Mouse (Mus musculus) B cell, adult 2 months (primary cell): ENCODE results near the gene Rrp1.
"Not testable (repeated sequence)": the region's sequence is repeated elsewhere in the genome, so short reads cannot be mapped to it uniquely, and the experiment has no call there.

Experiments
- DNase-seq, 2 experiments: peaks; one replicate each; pipeline ENCODE4 v3.0.0; 2022

Gene Rrp1

DNA sequence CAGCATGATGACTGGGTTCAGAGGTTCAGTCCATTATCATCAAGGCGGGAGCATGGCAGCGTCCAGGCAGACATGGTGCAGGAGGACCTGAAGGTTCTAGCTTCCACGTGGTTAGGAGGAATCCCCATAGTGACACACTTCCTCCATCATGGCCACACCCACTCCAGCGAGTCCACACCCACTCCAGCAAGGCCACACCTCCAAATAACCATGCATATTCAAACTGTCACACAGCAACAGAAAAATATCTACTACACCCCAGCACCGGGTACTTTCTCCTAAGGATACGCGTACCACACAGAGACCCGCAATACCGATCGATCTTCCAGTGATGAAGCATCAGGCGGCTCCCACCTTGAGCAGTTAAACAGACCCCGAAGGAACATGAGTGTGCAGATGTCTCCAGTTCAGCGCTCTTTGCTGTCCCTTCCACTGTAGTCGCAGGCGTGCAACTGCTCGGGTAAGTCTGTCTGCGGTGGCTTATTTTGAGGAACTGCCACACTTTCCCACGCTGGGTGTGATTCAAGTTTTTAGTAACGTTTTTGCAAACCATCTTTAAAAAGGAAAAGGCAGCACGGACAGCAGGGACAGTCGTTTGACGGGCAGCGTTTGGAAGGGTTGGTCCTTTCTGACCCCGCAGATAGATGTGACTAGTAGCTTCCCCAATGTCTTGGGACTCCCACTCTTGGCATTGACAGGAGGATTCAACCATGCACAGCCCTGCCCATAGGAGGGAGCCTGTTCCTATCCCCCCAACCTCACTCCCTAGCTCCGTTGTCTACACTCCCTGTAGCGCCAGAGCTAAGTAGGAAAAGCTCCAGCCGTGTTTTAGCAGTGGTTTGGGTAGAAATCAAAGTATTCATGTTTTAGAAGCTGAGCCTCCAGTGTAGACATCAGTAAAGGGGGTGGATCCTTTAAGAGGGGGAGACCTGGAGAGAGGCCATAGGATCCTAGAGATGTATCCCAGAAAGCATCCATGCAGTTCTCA is 39.9 kb downstream of the Rrp1 start:
- peak; percentile 84 to 86 for DNase-seq

DNA sequence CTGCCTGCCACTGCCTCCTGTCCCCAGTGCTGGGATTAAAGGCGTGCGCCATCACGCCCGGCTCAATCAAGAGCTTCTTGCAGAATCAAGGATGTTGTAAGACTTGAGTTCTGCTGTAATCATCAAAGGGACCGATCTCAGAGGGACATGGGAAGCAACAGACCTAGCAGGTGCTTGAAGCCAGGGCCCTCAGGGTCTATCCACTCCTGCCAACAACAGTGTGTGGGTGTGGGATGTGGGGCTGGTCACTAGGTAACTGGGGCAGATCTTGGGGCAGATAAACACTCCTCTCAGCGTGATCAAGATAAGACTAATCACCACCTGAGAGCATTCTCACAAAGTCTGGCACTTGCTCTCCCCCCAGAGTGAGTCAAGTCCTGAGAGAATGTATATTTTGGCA is 41.1 kb downstream of the Rrp1 start:
- DNase-seq: no peak

DNA sequence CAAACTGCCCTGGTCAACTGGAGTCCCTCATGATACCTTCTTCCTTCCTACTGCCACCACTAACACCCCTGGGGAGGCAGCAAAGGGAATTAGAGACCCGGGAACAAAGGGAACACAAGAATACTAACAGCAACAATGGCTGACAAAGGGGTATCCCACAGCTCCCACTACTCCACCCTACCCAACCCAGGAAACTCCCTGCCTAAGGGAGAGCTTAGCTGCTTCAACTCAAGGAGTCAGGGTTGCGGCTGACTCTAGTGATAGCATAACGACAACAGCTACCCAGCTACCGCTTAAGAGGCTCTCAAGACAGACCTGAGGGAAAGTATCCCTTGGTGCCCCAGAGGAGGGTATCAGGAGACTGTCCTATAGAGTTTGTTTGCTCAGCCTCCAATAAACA is 45.3 kb downstream of the Rrp1 start:
- no peak for DNase-seq

DNA sequence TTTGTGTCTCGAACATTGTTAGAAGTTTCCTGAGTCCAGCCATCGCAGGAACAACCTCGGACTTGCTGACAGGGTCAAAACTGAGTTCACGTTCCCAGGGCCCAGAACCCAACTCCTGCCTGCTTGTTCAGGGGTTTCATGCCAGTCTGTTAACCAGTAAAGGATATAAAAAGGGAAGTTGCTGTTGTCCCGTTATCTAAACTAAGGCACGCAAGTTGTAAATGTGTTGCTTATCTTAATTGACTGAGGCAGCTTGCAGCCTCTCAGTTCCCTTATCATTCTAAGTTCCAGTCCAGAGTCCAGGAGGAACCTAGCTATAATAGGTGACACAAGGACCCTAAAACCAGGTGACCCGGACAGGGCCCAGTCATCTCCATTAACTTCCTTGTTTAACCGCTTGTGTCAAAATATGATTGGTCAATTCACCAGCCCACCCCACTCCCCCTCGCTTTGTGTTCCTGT is 46.0 kb downstream of the Rrp1 start:
- DNase-seq: peak in 1 of 2 experiments; percentile 21

DNA sequence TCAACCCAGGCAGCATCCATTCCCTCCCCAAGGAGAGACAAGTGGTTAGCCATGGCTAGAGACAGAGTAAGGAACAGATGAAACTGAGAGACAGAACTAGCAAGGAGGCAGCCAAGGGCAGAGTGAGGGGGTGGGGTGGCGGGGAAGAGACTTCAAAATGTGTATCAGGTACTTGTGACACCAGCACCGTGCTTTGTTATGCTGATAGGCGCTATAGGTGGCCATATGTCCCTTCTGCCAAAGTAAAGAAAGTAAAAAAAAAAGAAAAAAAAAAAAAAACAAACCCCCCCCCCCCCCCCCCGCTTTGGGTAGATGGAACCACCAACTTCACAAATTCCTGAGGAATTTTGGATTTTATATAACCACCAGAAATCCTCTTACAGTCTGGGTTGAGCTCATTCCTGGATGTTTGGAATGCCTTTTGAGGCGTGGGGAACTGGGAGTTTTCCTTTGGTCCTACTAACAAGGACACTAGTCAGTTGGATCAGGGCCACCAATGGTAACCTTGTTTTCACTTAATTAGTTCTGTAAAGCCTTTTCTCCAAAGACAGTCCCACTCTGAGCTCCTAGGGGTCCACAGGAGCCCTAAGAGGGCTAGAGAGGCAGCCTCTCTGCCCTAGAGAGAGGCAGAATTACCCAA is 46.5 kb downstream of the Rrp1 start:
- DNase-seq: no peak

DNA sequence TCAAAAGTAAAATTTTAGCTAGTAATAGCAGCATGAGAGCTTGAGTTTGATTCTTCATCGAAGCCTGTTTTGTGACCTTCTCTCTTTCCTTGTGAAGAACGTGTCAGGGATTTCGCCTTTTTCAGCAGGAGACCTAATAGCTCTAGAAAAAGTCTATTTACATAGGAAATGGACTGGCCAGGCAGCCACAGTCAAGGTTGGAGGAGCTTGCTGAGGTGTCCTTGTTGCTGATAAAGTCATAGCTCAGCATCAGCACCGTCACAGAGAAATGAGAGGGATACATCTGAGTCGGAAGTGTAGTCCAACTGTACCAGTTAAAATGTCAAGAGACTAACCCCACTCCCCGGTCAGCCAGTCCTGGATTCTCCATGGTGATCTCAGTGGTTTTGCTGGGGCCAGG is 47.3 kb downstream of the Rrp1 start:
- no peak for DNase-seq

DNA sequence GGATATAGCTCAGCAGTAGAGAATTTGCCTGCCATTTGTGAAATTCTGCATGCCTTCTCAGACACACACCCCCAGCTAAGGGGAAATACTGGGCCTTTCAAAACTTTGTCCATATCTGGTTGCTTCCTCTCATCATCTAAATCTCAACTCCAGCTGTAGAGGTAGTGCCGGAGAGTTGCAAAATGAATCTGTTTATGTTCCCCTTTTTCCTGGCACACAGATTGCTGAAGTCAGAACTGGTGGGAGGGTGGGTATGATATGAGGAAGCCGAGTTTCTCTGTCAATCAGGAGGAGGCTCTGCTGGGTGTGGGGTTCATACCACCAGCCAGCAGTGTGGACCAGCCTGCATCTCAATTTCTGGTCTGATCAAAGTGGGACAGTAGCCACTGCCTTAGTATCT is 48.7 kb downstream of the Rrp1 start:
- DNase-seq: peak; percentile 39 to 46

DNA sequence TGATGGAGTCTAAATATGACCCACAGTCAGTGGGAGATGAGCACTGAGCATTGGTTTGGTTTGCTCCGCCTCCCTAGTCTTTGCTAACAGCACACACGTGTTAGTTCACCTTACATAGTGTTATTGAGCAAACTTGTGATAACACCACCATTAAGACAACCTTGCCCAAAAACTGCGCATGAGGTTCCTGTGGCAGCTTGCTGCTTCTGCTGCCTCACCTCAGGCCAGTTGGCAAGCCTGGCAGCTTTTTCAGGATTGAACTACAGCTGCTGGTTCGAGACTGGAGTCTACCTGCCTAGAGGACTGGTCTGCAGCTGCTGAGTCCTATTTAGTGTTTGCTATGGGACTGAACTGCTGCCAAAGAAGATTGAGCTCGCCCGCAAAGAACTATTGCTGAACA is 49.5 kb downstream of the Rrp1 start:
- no peak for DNase-seq

DNA sequence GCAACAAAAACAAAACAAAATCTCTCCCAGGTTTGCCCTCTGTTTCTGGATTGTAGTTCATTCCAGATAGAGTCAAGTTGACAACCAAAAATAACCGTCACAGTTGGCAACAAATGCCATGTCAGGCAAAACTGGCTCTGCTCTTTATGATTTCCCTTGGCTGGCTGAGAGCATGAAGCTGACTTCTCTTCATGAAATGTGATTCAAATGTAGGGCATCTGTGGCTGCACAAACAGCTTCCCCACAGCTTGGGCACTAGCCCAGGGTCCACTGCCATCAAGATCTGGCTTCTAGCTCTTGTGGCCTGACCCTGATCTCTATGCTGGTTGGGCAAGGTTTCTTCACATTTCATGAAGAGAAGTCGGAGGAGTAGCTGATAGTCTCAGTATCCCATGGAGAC is 50.9 kb downstream of the Rrp1 start:
- no peak for DNase-seq

DNA sequence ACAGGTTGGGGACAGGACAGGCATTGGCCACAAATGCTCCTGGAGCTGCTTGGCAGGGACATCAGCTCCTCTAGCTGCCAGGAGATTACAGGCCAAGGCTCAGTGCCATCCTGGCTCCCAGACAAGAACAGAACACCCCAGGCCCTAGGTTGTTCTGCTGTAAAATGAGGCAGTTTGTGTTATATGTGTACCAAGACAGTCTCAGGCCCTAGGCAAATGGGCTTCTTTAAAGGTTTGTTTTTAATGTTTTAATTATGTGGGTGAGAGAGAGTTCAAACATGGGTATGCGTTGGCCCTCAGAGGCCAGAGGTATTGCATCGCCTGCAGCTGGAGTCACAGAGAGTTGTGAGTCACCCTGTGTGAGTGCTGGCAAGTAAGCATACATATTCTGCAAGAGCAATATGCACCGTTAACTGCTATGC is 52.5 kb downstream of the Rrp1 start:
- DNase-seq: no peak

DNA sequence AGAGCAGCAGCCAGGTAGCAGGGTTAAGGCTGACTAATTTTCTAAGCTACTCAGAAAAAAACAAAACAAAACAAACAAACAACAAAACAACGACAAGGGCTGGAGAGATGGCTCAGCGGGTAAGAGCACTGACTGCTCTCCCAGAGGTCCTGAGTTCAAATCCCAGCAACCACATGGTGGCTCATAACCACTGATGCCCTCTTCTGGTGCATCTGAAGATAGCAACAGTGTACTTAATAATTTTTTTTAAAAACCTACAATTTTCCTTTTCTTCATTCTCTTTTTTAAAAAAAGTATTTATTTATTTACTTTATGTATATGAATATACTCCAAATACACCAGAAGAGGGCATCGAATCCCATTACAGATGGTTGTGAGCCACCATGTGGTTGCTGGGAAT is 53.8 kb downstream of the Rrp1 start:
- not testable (repeated sequence) for DNase-seq

DNA sequence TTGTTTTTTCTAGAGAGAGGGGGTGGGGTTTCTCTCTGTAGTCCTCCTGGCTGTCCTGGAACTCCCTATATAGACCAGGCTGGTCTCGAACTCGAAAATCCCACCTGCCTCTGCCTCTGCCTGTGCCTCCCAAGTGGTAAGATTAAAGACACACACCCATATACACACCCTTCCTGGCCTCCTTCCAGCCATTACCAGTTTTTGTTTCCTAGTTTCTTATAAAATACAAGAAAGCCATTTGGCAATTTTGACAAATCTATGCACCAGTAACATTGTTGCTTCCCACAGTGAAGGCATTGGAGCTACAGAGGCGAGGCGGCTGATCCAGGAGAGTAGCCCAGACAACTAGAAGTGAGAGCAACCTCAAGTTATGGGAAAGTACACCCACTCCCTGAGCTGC is 54.6 kb downstream of the Rrp1 start:
- no peak for DNase-seq

DNA sequence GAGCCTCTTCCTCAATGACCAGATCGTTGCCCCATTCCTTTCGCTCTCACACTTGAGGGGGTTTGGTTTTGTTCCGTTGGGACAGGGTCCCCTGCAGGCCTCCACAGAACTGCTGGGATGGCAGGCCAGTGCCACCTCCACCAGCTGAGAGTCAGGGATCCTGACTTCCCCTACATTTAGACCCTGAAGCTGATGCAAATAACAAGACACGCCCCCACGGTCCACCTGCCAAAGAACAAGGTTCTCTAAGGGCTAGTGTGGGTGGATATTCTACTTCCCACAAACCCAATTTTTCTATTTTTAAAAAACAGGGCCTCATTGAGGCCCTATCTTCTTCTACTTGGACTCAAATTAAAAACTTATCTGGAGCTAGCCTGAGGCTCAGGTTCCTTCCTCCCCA is 55.1 kb downstream of the Rrp1 start:
- DNase-seq: no peak

DNA sequence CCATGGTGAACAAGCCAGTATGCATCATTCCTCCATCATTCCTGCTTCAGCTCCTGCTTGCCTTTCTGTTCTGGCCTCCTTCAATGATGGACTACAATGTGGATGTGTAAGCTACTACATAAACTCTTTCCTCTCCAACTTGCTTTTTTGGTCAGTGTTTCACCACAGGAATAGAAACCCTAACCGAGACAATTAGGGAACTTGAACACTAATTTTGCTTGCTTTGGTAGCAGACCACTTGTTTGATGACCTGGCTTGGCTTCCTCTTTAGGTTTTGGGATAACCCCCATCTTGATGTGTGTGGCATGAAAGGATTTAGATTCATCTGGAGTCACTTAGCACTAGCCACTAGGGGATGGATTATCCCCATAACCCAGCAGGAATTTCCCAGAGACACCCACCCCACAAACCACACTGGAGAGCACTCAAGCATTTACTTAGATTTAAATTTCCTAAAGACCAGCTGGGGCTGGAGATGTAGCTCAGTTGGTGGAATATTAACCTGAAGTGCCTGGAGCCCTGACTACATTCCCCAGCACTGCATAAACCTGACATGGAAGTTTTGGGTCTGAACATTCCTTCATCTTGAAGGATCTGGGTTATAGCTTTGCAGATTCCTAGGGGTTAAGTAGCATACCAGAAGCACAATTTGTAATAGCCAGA is 56.8 kb downstream of the Rrp1 start:
- DNase-seq: no peak

DNA sequence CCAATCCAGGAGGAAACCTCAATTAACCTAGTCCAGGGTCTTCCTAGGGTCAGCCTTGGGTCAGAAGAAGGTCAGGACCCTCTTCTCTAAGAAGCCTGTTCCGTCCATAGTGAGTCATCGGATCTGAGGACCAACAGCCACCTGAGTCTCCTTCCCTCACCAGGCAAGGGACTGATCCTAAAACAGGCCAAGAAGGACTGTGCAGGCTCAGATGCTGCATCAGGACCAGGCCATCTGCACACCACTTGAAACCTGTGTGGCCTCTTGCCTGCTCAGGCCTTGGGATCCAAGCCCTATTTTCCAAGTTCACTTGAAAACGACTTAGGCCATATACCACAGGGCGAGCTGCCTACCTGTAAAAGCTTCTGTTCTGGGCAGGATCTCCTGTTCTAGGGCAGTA is 59.6 kb downstream of the Rrp1 start:
- DNase-seq: no peak

DNA sequence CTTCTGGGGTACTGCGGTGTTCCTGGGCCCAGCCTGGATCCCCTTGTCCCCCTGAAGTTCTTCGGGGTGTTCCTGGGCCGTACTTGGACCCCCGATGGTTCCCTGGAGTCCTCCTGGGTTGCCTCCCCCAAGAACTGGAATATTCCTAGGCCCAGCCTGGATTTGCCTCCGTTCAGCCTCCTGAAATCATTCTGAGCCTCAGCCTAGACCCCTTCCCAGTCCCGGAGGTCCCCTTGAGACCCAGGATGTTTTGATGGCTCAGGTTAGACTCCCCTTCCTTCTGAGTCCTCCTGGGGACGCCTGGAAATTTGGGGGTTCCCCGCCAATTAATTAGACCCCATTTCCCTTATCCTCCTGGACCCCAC is 60.2 kb downstream of the Rrp1 start:
- DNase-seq: no peak

DNA sequence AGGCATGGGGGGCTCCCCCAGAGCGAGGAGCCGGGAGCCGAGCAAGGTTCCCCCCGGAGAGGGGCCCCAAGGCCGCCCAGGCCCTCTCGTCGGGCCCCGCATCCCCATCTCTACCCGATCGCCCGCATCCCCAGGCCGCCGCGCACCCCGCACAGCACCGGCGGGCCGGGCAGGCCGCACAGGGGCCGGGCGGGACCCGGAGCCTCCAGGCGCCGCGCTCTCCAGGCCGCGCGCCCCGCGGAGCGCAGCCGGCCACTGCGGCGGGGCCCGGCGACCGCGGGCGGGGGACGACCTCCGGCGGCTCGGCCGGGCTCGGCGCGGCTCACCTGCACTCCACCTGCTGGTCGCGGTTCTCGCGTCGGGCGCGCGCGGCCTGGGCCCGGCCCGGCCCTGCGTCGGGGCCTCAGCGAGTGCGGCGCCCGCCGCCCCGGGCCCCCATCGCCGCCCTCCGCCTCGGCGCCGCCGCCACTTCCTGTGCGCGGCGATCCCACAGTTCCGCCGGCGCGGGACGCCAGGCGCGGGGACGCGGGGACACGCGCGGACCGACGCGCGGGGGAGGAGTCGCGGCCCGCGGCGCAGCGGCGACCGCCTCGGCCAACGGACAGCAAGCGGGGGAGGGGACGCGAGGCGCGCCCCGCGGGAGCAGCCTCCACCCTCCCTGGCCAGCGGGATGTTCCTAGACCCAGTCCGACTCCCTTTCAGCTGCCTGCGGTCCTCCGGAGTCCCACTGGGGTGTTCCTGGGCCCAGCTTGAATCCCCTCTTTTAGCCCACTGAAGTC is 60.8 kb downstream of the Rrp1 start, which contains the start of gene Agpat3:
TSS of gene Agpat3 (minus strand) at position 603 of the 779 bp plus-strand sequence.
- peak; percentile 66 to 71 for DNase-seq

DNA sequence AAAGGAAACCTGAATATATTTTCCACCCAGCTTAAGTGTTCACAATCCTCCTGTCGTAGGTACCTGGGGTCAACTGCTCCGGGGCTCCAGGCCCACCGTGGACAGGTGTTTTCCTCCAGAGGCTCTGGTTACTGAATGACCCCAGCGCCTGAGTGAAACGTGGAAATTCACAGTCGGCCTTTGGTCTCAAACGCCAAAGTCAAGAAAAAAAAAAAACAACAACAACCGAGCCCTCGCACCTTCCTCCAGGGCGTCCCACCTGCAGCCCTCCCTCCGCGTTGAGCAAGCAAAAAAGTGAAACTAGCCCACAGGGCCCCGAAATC is 61.3 kb downstream of the Rrp1 start:
- DNase-seq: no peak

DNA sequence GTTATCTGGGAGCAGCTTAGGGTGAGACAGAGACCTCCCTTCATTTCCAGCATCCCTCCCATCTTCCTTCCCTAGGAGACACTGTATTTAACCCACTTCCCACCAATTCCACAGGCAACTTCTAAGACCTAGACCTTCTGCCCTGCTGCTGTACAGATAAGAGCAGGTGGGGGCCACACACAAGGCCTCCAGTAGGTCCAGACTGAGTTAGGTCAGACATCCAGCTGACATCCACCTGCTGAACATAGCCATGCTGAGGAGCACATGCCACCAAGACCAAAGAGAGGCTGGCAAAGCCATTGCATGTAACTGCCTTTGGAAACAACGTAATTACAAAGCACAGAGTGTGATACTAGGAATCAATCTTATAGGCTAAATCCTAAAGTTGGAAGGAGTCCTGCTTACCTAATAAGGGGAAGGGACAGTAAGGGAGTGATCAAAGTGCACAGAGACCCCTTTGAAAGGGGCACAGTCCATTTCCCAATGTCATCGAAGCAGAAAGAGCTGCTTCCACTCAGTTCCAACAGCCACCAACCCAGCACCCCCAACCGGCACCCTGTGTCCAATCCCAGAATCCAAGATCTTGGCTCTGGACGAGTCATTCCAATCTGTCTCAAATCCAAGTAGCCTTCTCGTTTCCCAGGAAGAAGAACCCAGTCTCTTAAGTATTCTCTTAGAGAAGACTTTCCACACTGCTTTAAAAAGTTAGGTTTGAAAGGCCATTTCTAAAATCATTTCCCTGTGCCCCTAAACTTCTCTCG is 61.9 kb downstream of the Rrp1 start:
- no peak for DNase-seq
